10 mouse cellular contexts compared by ENCODE assay signal in the genomic region with DNA sequence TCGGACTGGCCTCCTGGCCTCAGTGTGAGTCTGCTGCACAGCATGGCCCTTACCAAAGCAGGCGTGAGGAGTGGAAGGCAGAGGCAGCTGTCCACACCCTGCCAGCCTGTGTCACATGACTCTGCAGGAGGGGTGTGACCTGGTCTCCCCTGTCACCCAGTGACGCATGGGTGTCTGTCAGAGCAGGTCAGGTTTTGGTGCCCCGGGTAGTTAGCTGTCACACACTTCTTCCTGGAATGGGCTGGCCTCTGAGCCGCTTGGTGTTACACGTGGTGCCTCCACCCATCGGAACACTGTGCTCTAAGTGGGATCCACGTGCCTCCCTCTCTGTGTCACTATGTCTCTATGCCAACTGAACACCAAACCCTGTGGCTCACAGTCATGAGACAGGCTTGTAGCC. TPM values are rescaled to one million over a fixed set of nuclear protein-coding genes. Genes with fewer than 3 reads are reported as not detected.
A peak's percentile ranks its signal among the peaks of the same experiment; 100 is the strongest.
DNase-seq lines count a peak whose midpoint lies in the region; ATAC-seq and TF ChIP-seq lines count a peak whose summit lies in the region.
"Had no signal": no experiment of that assay in that cellular context is flagged by ENCODE, and none has a peak within 500 bp of the region (broad histone marks: within the 10 kb centered on the region; RNA-seq: fewer than 3 reads in every experiment).

No protein-coding gene starts in this region.

- dilution Hi-C loops in CH12.LX (cut with MboI; ENCODE audit: extremely low pct_ligation_motif_present, extremely low pct_unique_long_range_greater_than_20kb, low sequenced_read_pairs), result no loop called here

- peak overlapping the region; percentile 45 for H3K27ac ChIP-seq in hindbrain, embryonic 10.5 days
- H3K27ac ChIP-seq in hindbrain, embryonic 14.5 days, result no peak overlapping the region
- no peak overlapping the region for H3K27ac ChIP-seq in CH12.LX (ENCODE audit: insufficient read depth, low read depth)
- 0 out of 2 replicates have a peak overlapping the region, but pooled peaks have one; percentile 20 for H3K27ac ChIP-seq in heart, embryonic 12.5 days (ENCODE audit: poor library complexity, severe bottlenecking)
- no peak overlapping the region for H3K27ac ChIP-seq in liver, embryonic 16.5 days (ENCODE audit: low read length)
- H3K27ac ChIP-seq: forebrain, embryonic 15.5 days had no signal

- in situ Hi-C loops in CH12.LX (cut with MboI; ENCODE audit: low pct_ligation_motif_present, low pct_unique_long_range_greater_than_20kb, low sequenced_read_pairs), result no loop called here

- no peaks in the 10 kb centered on the region for H3K27me3 ChIP-seq in hindbrain, embryonic 10.5 days (ENCODE audit: insufficient read depth, poor library complexity, severe bottlenecking)
- H3K27me3 ChIP-seq in hindbrain, embryonic 14.5 days (ENCODE audit: control insufficient read depth, insufficient read depth, low read length), result no peaks in the 10 kb centered on the region
- H3K27me3 ChIP-seq in CH12.LX (replicated peaks), result no peaks in the 10 kb centered on the region
- no peaks in the 10 kb centered on the region for H3K27me3 ChIP-seq in heart, embryonic 12.5 days (replicated peaks)
- no peaks in the 10 kb centered on the region for H3K27me3 ChIP-seq in liver, embryonic 16.5 days (ENCODE audit: control insufficient read depth, insufficient read depth, low read depth, low read length)
- H3K27me3 ChIP-seq: forebrain, embryonic 15.5 days had no signal

- no peak for TF ChIP-seq RAD21 in CH12.LX (IDR thresholded peaks at IDR 0.05; ENCODE audit: low read depth, low read length)

- no peak overlapping the region for H3K4me3 ChIP-seq in hindbrain, embryonic 10.5 days
- H3K4me3 ChIP-seq in hindbrain, embryonic 14.5 days (replicated peaks; ENCODE audit: low read length), result no peak overlapping the region
- peak overlapping the region in 1 of 3 experiments; percentile 23 for H3K4me3 ChIP-seq in CH12.LX (replicated peaks in 1 of 3; ENCODE audit: low read depth in 2 of 3, low read length in 2 of 3, poor library complexity in 1 of 3)
- H3K4me3 ChIP-seq in heart, embryonic 12.5 days, result no peak overlapping the region
- no peak overlapping the region for H3K4me3 ChIP-seq in liver, embryonic 16.5 days (ENCODE audit: low read depth, low read length)
- H3K4me3 ChIP-seq: forebrain, embryonic 15.5 days had no signal

- H3K9ac ChIP-seq in hindbrain, embryonic 14.5 days, result no peak overlapping the region
- no peak overlapping the region for H3K9ac ChIP-seq in CH12.LX (ENCODE audit: insufficient read depth, low read depth)
- H3K9ac ChIP-seq in heart, embryonic 12.5 days, result 0 out of 2 replicates have a peak overlapping the region, but pooled peaks have one; percentile 26
- no peak overlapping the region for H3K9ac ChIP-seq in liver, embryonic 16.5 days (ENCODE audit: low read depth, low read length)
- H3K9ac ChIP-seq: forebrain, embryonic 15.5 days had no signal

- peaks cover 47% of the 10 kb centered on the region for H3K4me1 ChIP-seq in hindbrain, embryonic 10.5 days (replicated peaks)
- peaks cover 48% of the 10 kb centered on the region for H3K4me1 ChIP-seq in hindbrain, embryonic 14.5 days (replicated peaks; ENCODE audit: control insufficient read depth, insufficient read depth, low read length)
- peaks cover 55 to 95% of the 10 kb centered on the region in 2 experiments for H3K4me1 ChIP-seq in CH12.LX (ENCODE audit: control insufficient read depth in 1 of 2, insufficient read depth in 2 of 2)
- H3K4me1 ChIP-seq in heart, embryonic 12.5 days (replicated peaks), result peaks cover 50% of the 10 kb centered on the region
- H3K4me1 ChIP-seq in liver, embryonic 16.5 days (ENCODE audit: control insufficient read depth, low read depth, low read length), result peaks cover 12% of the 10 kb centered on the region

- no peak for TF ChIP-seq EP300 in CH12.LX (IDR thresholded peaks at IDR 0.05; ENCODE audit: low read length)

- no peaks in the 10 kb centered on the region for H3K9me3 ChIP-seq in hindbrain, embryonic 10.5 days
- no peaks in the 10 kb centered on the region for H3K9me3 ChIP-seq in hindbrain, embryonic 14.5 days (ENCODE audit: control insufficient read depth, low read length)
- H3K9me3 ChIP-seq in CH12.LX (replicated peaks; ENCODE audit: low read length), result peaks cover 2% of the 10 kb centered on the region
- H3K9me3 ChIP-seq in heart, embryonic 12.5 days (replicated peaks), result 0 out of 2 replicates have a peak, but pooled peaks cover 4% of the 10 kb centered on the region
- H3K9me3 ChIP-seq in liver, embryonic 16.5 days (replicated peaks; ENCODE audit: control insufficient read depth, low read length), result no peaks in the 10 kb centered on the region
- H3K9me3 ChIP-seq: forebrain, embryonic 15.5 days had no signal

- H3K4me2 ChIP-seq in hindbrain, embryonic 14.5 days (replicated peaks), result no peak overlapping the region
- H3K4me2 ChIP-seq in CH12.LX (ENCODE audit: insufficient read depth, low read depth, poor library complexity, severe bottlenecking), result no peak overlapping the region
- no peak overlapping the region for H3K4me2 ChIP-seq in heart, embryonic 12.5 days
- no peak overlapping the region for H3K4me2 ChIP-seq in liver, embryonic 16.5 days (ENCODE audit: low read depth, low read length)
- H3K4me2 ChIP-seq: forebrain, embryonic 15.5 days had no signal

- no peak for DNase-seq in hindbrain, embryonic 10.5 days (ENCODE audit: low spot score)
- DNase-seq in hindbrain, embryonic 14.5 days (ENCODE audit: low spot score), result no peak
- no peak for DNase-seq in CH12.LX (ENCODE audit: extremely low read depth)
- no peak for DNase-seq in embryo, embryonic 10.5 days (ENCODE audit: low spot score)
- no peak for DNase-seq in cerebellum, postnatal 36 days

- no peak for ATAC-seq in hindbrain, embryonic 14.5 days (ENCODE audit: low FRiP score)
- ATAC-seq in heart, embryonic 12.5 days (ENCODE audit: insufficient number of reproducible peaks, low FRiP score), result peak; percentile 60; the same call in 1 of the 2 replicates
- peak; percentile 75 for ATAC-seq in liver, embryonic 16.5 days (ENCODE audit: low read depth)
- ATAC-seq in cerebellum, adult (ENCODE audit: insufficient number of reproducible peaks, low FRiP score, low TSS enrichment), result no peak
- ATAC-seq: forebrain, embryonic 15.5 days had no signal

- TF ChIP-seq POLR2A in CH12.LX (IDR thresholded peaks at IDR 0.05; ENCODE audit: low read depth, low read length), result no peak

- 83% methylated on average over 8 of the region's 8 CpGs for WGBS in hindbrain, embryonic 10.5 days
- 80% methylated on average over 8 of the region's 8 CpGs for WGBS in hindbrain, embryonic 14.5 days
- WGBS in heart, embryonic 12.5 days, result 63% methylated on average over 8 of the region's 8 CpGs
- WGBS in liver, embryonic 16.5 days (ENCODE audit: insufficient replicate concordance), result 38% methylated on average over 8 of the region's 8 CpGs

- H3K79me2 ChIP-seq in CH12.LX (replicated peaks; ENCODE audit: control insufficient read depth, extremely low read depth, insufficient read depth, poor library complexity, severe bottlenecking), result peaks cover 3% of the 10 kb centered on the region; the same call in 1 of the 2 replicates

- H3K36me3 ChIP-seq in hindbrain, embryonic 10.5 days, result peaks cover 11% of the 10 kb centered on the region
- H3K36me3 ChIP-seq in hindbrain, embryonic 14.5 days (replicated peaks; ENCODE audit: control insufficient read depth, insufficient read depth), result no peaks in the 10 kb centered on the region
- peaks cover 4 to 30% of the 10 kb centered on the region in 2 experiments for H3K36me3 ChIP-seq in CH12.LX (replicated peaks in 1 of 2; ENCODE audit: control insufficient read depth in 1 of 2, insufficient read depth in 1 of 2, low read length in 1 of 2)
- H3K36me3 ChIP-seq in heart, embryonic 12.5 days, result no peaks in the 10 kb centered on the region
- no peaks in the 10 kb centered on the region for H3K36me3 ChIP-seq in liver, embryonic 16.5 days (ENCODE audit: control insufficient read depth, insufficient read depth)
- H3K36me3 ChIP-seq: G1E had no signal

- no peak for TF ChIP-seq CTCF in CH12.LX (conservative IDR thresholded peaks at IDR 0.05 in 1 of 2, IDR thresholded peaks at IDR 0.05 in 1 of 2; ENCODE audit: low read depth in 2 of 2, low read length in 2 of 2)

TF ChIP-seq in CH12.LX, 34 proteins besides CTCF, POLR2A, EP300 and RAD21:
- TF ChIP-seq ETS1 (conservative IDR thresholded peaks at IDR 0.05; ENCODE audit: low read depth, low read length) (no peak), USF1 (IDR thresholded peaks at IDR 0.05; ENCODE audit: low read depth, low read length) (peak; percentile 44)

RNA-seq across cellular contexts. Expression of a gene that starts 34.6 kb away (rescaled TPM):
- polyA plus RNA-seq in hindbrain, embryonic 10.5 days (2016; fragmentation: Nextera tagmentation; extraction: Ambion mirVana), result 42.2 and 56.0 TPM in 2 replicates
- 62.9 and 70.6 TPM in 2 replicates for polyA plus RNA-seq in hindbrain, embryonic 14.5 days (2014; fragmentation: Nextera tagmentation; extraction: Ambion mirVana)
- total RNA-seq in CH12.LX (2012; rRNA removed), result 23.6 and 25.9 TPM in 2 replicates
- 18.6 and 23.2 TPM in 2 replicates for total RNA-seq in CH12.LX (2014; rRNA removed)
- 21.9 and 27.3 TPM in 2 replicates for polyA plus RNA-seq in CH12.LX (2012; ENCODE audit: insufficient read length, low read depth)
- 77.9 and 80.9 TPM in 2 replicates for polyA plus RNA-seq in heart, embryonic 12.5 days (2016; fragmentation: Nextera tagmentation; extraction: Ambion mirVana)
- polyA plus RNA-seq in liver, embryonic 16.5 days (2015; fragmentation: Nextera tagmentation; extraction: Ambion mirVana), result 12.3 and 13.3 TPM in 2 replicates
- total RNA-seq: G1E had no signal
- polyA plus RNA-seq: G1E had no signal

Comparison
In these comparisons a context has a peak if more than half of its experiments do, and no peak if none do; other contexts are left out.
1. H3K27ac ChIP-seq: peak in hindbrain, embryonic 10.5 days (single experiment) and heart, embryonic 12.5 days (single experiment); none in hindbrain, embryonic 14.5 days (single experiment), CH12.LX (single experiment) and liver, embryonic 16.5 days (single experiment).
2. ATAC-seq: peak in heart, embryonic 12.5 days (single experiment) and liver, embryonic 16.5 days (single experiment); none in hindbrain, embryonic 14.5 days (single experiment) and cerebellum, adult (single experiment).